16 mouse cellular contexts compared by ENCODE assay signal in the genomic region with DNA sequence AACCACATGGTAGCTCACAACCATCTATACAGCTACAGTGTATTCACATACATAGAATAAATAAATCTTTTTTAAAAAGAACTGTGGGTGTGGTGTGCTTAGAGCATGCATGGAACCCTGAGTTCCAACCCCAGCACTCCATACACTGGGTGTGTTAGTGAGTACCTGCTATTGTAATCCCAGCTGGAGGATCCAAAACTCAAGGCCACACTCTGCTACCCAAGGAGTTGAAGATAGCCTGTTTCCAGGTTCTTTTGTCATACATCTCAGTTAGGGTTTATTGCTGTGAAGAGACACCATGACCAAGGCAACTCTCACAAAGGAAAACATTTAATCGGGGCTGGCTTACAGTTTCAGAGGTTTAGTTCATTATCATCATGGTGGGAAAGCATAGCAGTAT.
"Had no signal": no experiment of that assay in that cellular context is flagged by ENCODE, and none has a peak within 500 bp of the region (broad histone marks: within the 10 kb centered on the region; RNA-seq: fewer than 3 reads in every experiment).

No protein-coding gene starts in this region.

- H3K36me3 ChIP-seq: neural tube, embryonic 12.5 days; neural tube, embryonic 13.5 days; stomach, embryonic 15.5 days had no signal

- H3K27me3 ChIP-seq: neural tube, embryonic 12.5 days; neural tube, embryonic 13.5 days; stomach, embryonic 15.5 days had no signal

- H3K4me1 ChIP-seq: neural tube, embryonic 12.5 days; neural tube, embryonic 13.5 days; stomach, embryonic 15.5 days had no signal

- DNase-seq: retina, postnatal 1 day; right cerebral cortex, adult 18-20 months; right cerebral cortex, postnatal 14 days; right cerebral cortex, postnatal 25 days; right cerebral cortex, postnatal 4 days; spleen, adult 18-20 months; thymus, adult 18-20 months; thymus, adult 2 months; thymus, postnatal 14 days; thymus, postnatal 25 days; thymus, postnatal 36 days; thymus, postnatal 4 days had no signal

- H3K4me3 ChIP-seq: neural tube, embryonic 12.5 days; neural tube, embryonic 13.5 days; stomach, embryonic 15.5 days had no signal

- H3K27ac ChIP-seq: neural tube, embryonic 12.5 days; neural tube, embryonic 13.5 days; stomach, embryonic 15.5 days; stomach, postnatal 0 days had no signal

- H3K4me2 ChIP-seq: neural tube, embryonic 12.5 days; neural tube, embryonic 13.5 days; stomach, embryonic 15.5 days had no signal

- H3K9me3 ChIP-seq: neural tube, embryonic 13.5 days; stomach, embryonic 15.5 days had no signal

- H3K9ac ChIP-seq: neural tube, embryonic 12.5 days; neural tube, embryonic 13.5 days; stomach, embryonic 15.5 days had no signal
